19 mouse cellular contexts compared by ENCODE assay signal in the genomic region with DNA sequence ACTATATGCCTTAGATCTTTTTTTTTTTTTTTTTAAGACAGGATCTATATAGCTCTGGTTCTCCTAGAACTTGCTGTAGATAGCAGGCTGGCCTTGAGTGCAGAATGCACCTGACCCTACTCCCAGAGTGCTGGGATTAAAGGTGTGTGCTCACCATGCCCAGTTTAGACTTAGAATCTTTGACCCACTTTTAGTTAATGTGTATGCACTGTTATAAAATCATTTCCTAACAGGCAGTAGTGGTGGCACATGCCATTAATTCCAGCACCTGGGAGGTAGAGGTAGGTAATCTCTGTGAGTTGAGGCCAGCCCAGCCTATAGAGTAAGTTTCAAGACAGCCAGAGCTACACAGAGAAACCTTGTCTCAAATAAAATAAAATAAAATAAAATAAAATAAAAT. TPM values are rescaled to one million over a fixed set of nuclear protein-coding genes. Genes with fewer than 3 reads are reported as not detected.
"Had no signal": no experiment of that assay in that cellular context is flagged by ENCODE, and none has a peak within 500 bp of the region (broad histone marks: within the 10 kb centered on the region; RNA-seq: fewer than 3 reads in every experiment).

No protein-coding gene starts in this region.

- H3K4me2 ChIP-seq: hindbrain, embryonic 15.5 days; limb, embryonic 13.5 days; liver, embryonic 12.5 days; lung, embryonic 14.5 days; midbrain, embryonic 11.5 days; neural tube, embryonic 13.5 days had no signal

- H3K9me3 ChIP-seq: hindbrain, embryonic 15.5 days had no signal

- ATAC-seq: liver, embryonic 12.5 days; midbrain, embryonic 16.5 days had no signal

- H3K4me3 ChIP-seq: hindbrain, embryonic 15.5 days; layer of hippocampus, adult 2 months; limb, embryonic 13.5 days; liver, embryonic 12.5 days; megakaryocyte, embryonic 14.5 days; neural tube, embryonic 13.5 days had no signal

- H3K27me3 ChIP-seq: hindbrain, embryonic 15.5 days; limb, embryonic 13.5 days; liver, embryonic 12.5 days; megakaryocyte, embryonic 14.5 days; neural tube, embryonic 13.5 days had no signal

- H3K9ac ChIP-seq: hindbrain, embryonic 15.5 days; limb, embryonic 13.5 days; liver, embryonic 12.5 days; lung, embryonic 14.5 days; neural tube, embryonic 13.5 days had no signal

- DNase-seq: left cerebral cortex, postnatal 4 days; lung, embryonic 14.5 days; lung, postnatal 10 days; retina, postnatal 1 day; right cerebral cortex, postnatal 4 days; spleen, adult 18-20 months; thymus, postnatal 36 days had no signal

- H3K27ac ChIP-seq: hindbrain, embryonic 15.5 days; layer of hippocampus, adult 2 months; limb, embryonic 13.5 days; liver, embryonic 12.5 days; macrophage; neural tube, embryonic 13.5 days had no signal

- H3K4me1 ChIP-seq: hindbrain, embryonic 15.5 days; limb, embryonic 13.5 days; liver, embryonic 12.5 days; neural tube, embryonic 13.5 days had no signal

RNA-seq across cellular contexts. Expression of a gene that starts 14.0 kb away (rescaled TPM):
- polyA plus RNA-seq: hindbrain, embryonic 15.5 days; limb, embryonic 13.5 days; liver, embryonic 12.5 days; liver, embryonic 16.5 days; lung, embryonic 14.5 days; midbrain, embryonic 11.5 days; midbrain, embryonic 16.5 days; stomach, embryonic 16.5 days; thymus, postnatal 0 days had no signal

RNA-seq across cellular contexts. Expression of a gene that starts 28.6 kb away (rescaled TPM):
- polyA plus RNA-seq: hindbrain, embryonic 15.5 days; limb, embryonic 13.5 days; liver, embryonic 12.5 days; liver, embryonic 16.5 days; lung, embryonic 14.5 days; macrophage; midbrain, embryonic 11.5 days; midbrain, embryonic 16.5 days; neural tube, embryonic 13.5 days; stomach, embryonic 16.5 days; thymus, postnatal 0 days had no signal

RNA-seq across cellular contexts. Expression of a gene that starts 38.7 kb away (rescaled TPM):
- polyA plus RNA-seq: hindbrain, embryonic 15.5 days; limb, embryonic 13.5 days; liver, embryonic 12.5 days; liver, embryonic 16.5 days; lung, embryonic 14.5 days; macrophage; midbrain, embryonic 11.5 days; midbrain, embryonic 16.5 days; neural tube, embryonic 13.5 days; stomach, embryonic 16.5 days; thymus, postnatal 0 days had no signal
